19 mouse cellular contexts compared by ENCODE assay signal in genomic region chr6:115111426-115111825, GRCm38 (mm10). TPM values are rescaled to one million over a fixed set of nuclear protein-coding genes. Genes with fewer than 3 reads are reported as not detected.
"Had no signal": no experiment of that assay in that cellular context is flagged by ENCODE, and none has a peak within 500 bp of the region (broad histone marks: within the 10 kb centered on the region; RNA-seq: fewer than 3 reads in every experiment).

No protein-coding gene starts in this region.

- DNase-seq: cerebellum, adult 2 months; cerebellum, adult 9-10 months; cerebellum, adult 9-11 months; cerebellum, postnatal 10 days; cerebellum, postnatal 14 days; cerebellum, postnatal 25 days; cerebellum, postnatal 36 days; embryo, embryonic 11 days; forebrain, postnatal 0 days; gastrocnemius, adult 2 months; gastrocnemius, postnatal 10 days; gastrocnemius, postnatal 14 days; gastrocnemius, postnatal 25 days; gastrocnemius, postnatal 36 days; heart, adult 18-20 months; heart, adult 2 months had no signal

RNA-seq across cellular contexts. Expression of gene Syn2, which starts 23.3 kb away (rescaled TPM):
- total RNA-seq: common myeloid progenitor, adult 5-6 weeks; granulocyte monocyte progenitor cell, adult 5-6 weeks had no signal
- polyA plus RNA-seq: erythroblast, embryonic 14.5 days had no signal
